Mouse (Mus musculus) liver, embryonic 14.5 days (tissue): ENCODE data around the gene Tlx2. TPM values are rescaled to one million over a fixed set of nuclear protein-coding genes. Genes with fewer than 3 reads are reported as not detected.

Experiments
- ATAC-seq: fragments of 200-750 bp; cut with Nextera tagmentation; 2 replicates; pipeline ENCODE4 v1.8.0; 2017; ENCODE audit warnings: moderate number of reproducible peaks, mild to moderate bottlenecking, moderate library complexity; ENCODE audit not compliant: insufficient read depth
- DNase-seq, 3 experiments: peaks; one replicate each; pipeline ENCODE4 v3.0.0-alpha.2; 2012 to 2013; ENCODE audit warnings: low read depth in 3 of 3, low spot score in 3 of 3
- H3K27ac ChIP-seq: fragments of 300-500 bp; sonication (generic); 2 replicates; pipeline ENCODE4 v1.5.1; 2014; ENCODE audit warnings: moderate library complexity, mild to moderate bottlenecking, control low read depth, inconsistent platforms
- H3K27me3 ChIP-seq: fragments of 300-500 bp; sonication (generic); 2 replicates; pipeline ENCODE4 v1.6.1; 2014; ENCODE audit warnings: mild to moderate bottlenecking, low read length, moderate library complexity; ENCODE audit not compliant: control insufficient read depth, insufficient read depth
- H3K36me3 ChIP-seq: fragments of 300-500 bp; sonication (generic); replicated peaks from 2 replicates; pipeline ENCODE4 v1.6.1; 2014; ENCODE audit warnings: low read depth; ENCODE audit not compliant: control insufficient read depth, insufficient read depth
- H3K4me1 ChIP-seq, 2 experiments: fragments of 200-500 bp in 1 of 2; fragments of 300-500 bp in 1 of 2; sonication (generic) in 1 of 2; replicated peaks; 2 replicates each; pipeline ENCODE4 v1.6.1; 2012 to 2014; ENCODE audit warnings: antibody characterized with exemption in 1 of 2, inconsistent platforms in 1 of 2, low read length in 1 of 2; ENCODE audit not compliant: control insufficient read depth in 2 of 2, insufficient read depth in 2 of 2
- H3K4me2 ChIP-seq: fragments of 300-500 bp; sonication (generic); 2 replicates; pipeline ENCODE4 v1.6.1; 2014; ENCODE audit warnings: low read depth, mild to moderate bottlenecking, control low read depth, moderate library complexity
- H3K4me3 ChIP-seq, 2 experiments: fragments of 200-500 bp in 1 of 2; fragments of 300-500 bp in 1 of 2; sonication (generic) in 1 of 2; 2 replicates each; pipeline ENCODE4 v1.5.1; 2012 to 2014; ENCODE audit warnings: low read depth in 2 of 2, low read length in 2 of 2, mild to moderate bottlenecking in 2 of 2, control low read depth in 1 of 2, inconsistent platforms in 1 of 2, moderate library complexity in 1 of 2; ENCODE audit not compliant: insufficient read depth in 1 of 2
- H3K9ac ChIP-seq: fragments of 300-500 bp; sonication (generic); replicated peaks from 2 replicates; pipeline ENCODE4 v1.6.1; 2014; ENCODE audit warnings: mild to moderate bottlenecking, control low read depth, moderate library complexity
- H3K9me3 ChIP-seq: fragments of 300-500 bp; sonication (generic); 2 replicates; pipeline ENCODE4 v1.6.1; 2016; ENCODE audit warnings: low read length, mixed read lengths; ENCODE audit not compliant: control insufficient read depth
- CTCF ChIP-seq: IDR thresholded peaks from 2 replicates; pipeline ENCODE4 v1.5.1; 2016; ENCODE audit warnings: antibody characterized with exemption, low read depth, control low read depth
- EP300 ChIP-seq: IDR thresholded peaks from 2 replicates; pipeline ENCODE4 v1.6.1; 2016; ENCODE audit warnings: antibody characterized with exemption, low read depth
- WGBS: fragments of 180-500 bp; shearing (Covaris S2); extraction: QIAGEN DNeasy Blood & Tissue Kit; methylation state at CpG from one replicate; pipeline ENCODE4 v1.1.7; 2014; ENCODE audit not compliant: insufficient replicate concordance; 5-methylcytosine and 5-hydroxymethylcytosine counted together
- polyA plus RNA-seq, 2 experiments: library from polyadenylated mRNA; depleted of rRNA in 1 of 2; stranded (reverse) in 1 of 2; unstranded in 1 of 2; fragments of >200 nt; fragmentation: Nextera tagmentation in 1 of 2; extraction: Ambion mirVana in 1 of 2; gene quantifications; 2 replicates each; pipeline versions ENCODE4 v1.2.1 to v1.2.3; 2012 to 2014

Gene Tlx2
- polyA plus RNA-seq, 2 experiments = not detected

DNA sequence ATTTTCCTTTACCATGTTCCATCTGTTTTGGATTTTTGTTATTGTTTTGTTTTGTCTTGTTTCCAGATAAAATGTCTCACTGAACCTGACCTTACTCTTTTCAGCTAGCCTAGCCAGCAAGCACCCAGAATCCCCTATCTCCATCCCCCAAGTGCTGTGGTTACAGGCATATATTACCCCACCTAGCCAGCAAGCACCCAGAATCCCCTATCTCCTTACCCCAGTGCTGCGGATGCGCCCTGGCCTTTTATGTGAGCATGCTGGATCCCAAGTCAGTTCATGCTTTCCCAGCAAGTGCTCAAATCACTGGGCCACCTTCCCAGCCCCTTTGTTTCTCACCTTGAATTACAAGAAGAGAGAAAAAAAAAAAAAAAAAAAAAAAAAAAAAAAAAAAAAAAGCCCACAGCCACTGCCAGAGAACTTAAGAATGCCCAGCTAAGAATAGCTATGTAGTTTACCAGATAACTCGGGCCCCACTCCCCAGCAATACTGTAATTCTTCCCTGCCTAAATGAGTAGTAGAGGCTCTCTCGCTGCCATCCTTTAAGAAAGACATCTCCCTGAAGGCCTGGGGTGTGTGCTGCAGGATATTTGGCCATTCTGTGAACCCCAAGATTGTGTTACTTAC lies 41.5 kb upstream of the Tlx2 start:
- WGBS = 51% methylated on average over 4 of the region's 4 CpGs
- H3K4me1 ChIP-seq = peaks cover 22 to 32% of the 10 kb centered on the region in 2 experiments
- H3K4me3 ChIP-seq = no peak overlapping the region
- ATAC-seq = no peak
- H3K36me3 ChIP-seq = peaks cover 3% of the 10 kb centered on the region; the same call in 1 of the 2 replicates
- H3K27ac ChIP-seq = no peak overlapping the region
- no peak overlapping the region for H3K9ac ChIP-seq
- H3K4me2 ChIP-seq = no peak overlapping the region
- TF ChIP-seq CTCF = no peak
- TF ChIP-seq EP300 = no peak
- no peaks in the 10 kb centered on the region for H3K27me3 ChIP-seq
- no peaks in the 10 kb centered on the region for H3K9me3 ChIP-seq
- DNase-seq = no peak

- peak within 1 kb of the TSS; percentile 97 for H3K4me2 ChIP-seq
- TF ChIP-seq EP300 (no peak; the same call in 1 of the 2 replicates), CTCF (0 out of 2 replicates have a peak, but pooled peaks have one; percentile 0)
- H3K4me1 ChIP-seq = peaks cover 16 to 23% of the 10 kb centered on the region in 2 experiments
- no peaks in the 10 kb centered on the region for H3K27me3 ChIP-seq
- peak within 1 kb of the TSS; percentile 92 for H3K27ac ChIP-seq
- no peaks in the 10 kb centered on the region for H3K9me3 ChIP-seq
- peaks cover 3% of the 10 kb centered on the region; the same call in 1 of the 2 replicates for H3K36me3 ChIP-seq
- WGBS = under 1% methylated on average over 76 of the region's 76 CpGs
- peak within 1 kb of the TSS; percentile 97 for H3K9ac ChIP-seq
- peak within 1 kb of the TSS; percentile 79 to 99 for H3K4me3 ChIP-seq
- DNase-seq = peak in 2 of 3 experiments; percentile 49 to 59
- ATAC-seq = peak; percentile 80
Measured at GRCm38 (mm10) chr6:83108762-83109668, 38.9 kb upstream of the Tlx2 start, which contains the start of gene Mrpl53. Mrpl53 (plus strand) TSS chr6:83109040.

GRCm38 (mm10) chr6:83107566-83108400 lies 37.7 kb upstream of the Tlx2 start:
- H3K36me3 ChIP-seq = peaks cover 3% of the 10 kb centered on the region; the same call in 1 of the 2 replicates
- peak overlapping the region; percentile 4 for H3K9ac ChIP-seq
- WGBS = 34% methylated on average over 13 of the region's 13 CpGs
- peak overlapping the region; percentile 97 for H3K4me2 ChIP-seq
- ATAC-seq = peak; percentile 39
- no peaks in the 10 kb centered on the region for H3K9me3 ChIP-seq
- TF ChIP-seq CTCF = peak; percentile 98
- no peak for TF ChIP-seq EP300
- DNase-seq = peak; percentile 72 to 74 (median 72)
- H3K27ac ChIP-seq = peak overlapping the region; percentile 42
- peaks cover 19 to 27% of the 10 kb centered on the region in 2 experiments for H3K4me1 ChIP-seq
- no peaks in the 10 kb centered on the region for H3K27me3 ChIP-seq
- H3K4me3 ChIP-seq = peak overlapping the region; percentile 79 to 99

DNA sequence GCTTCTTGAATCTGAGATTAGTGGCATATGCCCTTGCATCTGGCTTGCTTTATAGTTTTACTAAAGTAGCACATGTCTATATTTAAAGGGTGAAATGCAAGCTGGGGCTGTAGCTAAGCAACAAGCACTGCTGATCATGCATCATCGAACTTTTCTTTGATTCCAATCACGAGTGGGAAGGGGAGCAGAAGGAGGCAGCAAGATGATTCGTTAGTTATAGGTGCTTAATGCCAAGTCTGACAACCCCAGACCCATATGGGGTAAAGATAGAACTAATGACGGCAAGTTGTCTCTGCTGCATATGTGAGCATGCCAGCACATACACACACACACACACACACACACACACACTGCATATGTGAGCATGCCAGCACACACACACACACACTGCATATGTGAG lies 34.1 kb upstream of the Tlx2 start:
- Histone ChIP-seq H3K4me2 (no peak overlapping the region), H3K9me3 (no peaks in the 10 kb centered on the region), H3K27ac (no peak overlapping the region), H3K27me3 (no peaks in the 10 kb centered on the region), H3K9ac (no peak overlapping the region), H3K36me3 (no peaks in the 10 kb centered on the region), H3K4me3 (no peak overlapping the region), H3K4me1 (peaks cover 16 to 17% of the 10 kb centered on the region in 2 experiments)
- no peak for TF ChIP-seq CTCF
- no peak for TF ChIP-seq EP300
- DNase-seq (no peak), ATAC-seq (no peak)
- 71% methylated on average over 4 of the region's 4 CpGs for WGBS
